Mouse (Mus musculus) ES-E14 (cell line): ENCODE data around the gene Fam120b.

ENCODE experiments used
- CHD2 ChIP-seq: IDR thresholded peaks from 2 replicates; pipeline ENCODE4 v1.6.1; 2014; ENCODE audit warnings: mild to moderate bottlenecking, low read depth, low read length, inconsistent platforms
- HCFC1 ChIP-seq: IDR thresholded peaks from 2 replicates; pipeline ENCODE4 v1.6.1; 2012; ENCODE audit warnings: low read length, inconsistent platforms, borderline replicate concordance; ENCODE audit not compliant: insufficient read depth
- MAFK ChIP-seq: IDR thresholded peaks from 2 replicates; pipeline ENCODE4 v1.6.1; 2014; ENCODE audit warnings: mild to moderate bottlenecking, low read depth, low read length, inconsistent platforms; ENCODE audit not compliant: insufficient read depth
- ZC3H11A ChIP-seq: IDR thresholded peaks from 2 replicates; pipeline ENCODE4 v1.6.1; 2012; ENCODE audit warnings: low read depth, mild to moderate bottlenecking, inconsistent platforms, low read length, borderline replicate concordance
- ZNF384 ChIP-seq: IDR thresholded peaks from 2 replicates; pipeline ENCODE4 v1.6.1; 2012; ENCODE audit warnings: low read depth, low read length, inconsistent platforms

GRCm38 (mm10) chr17:15383360-15383759 lies 12.6 kb upstream of the Fam120b start:
- no peak for TF ChIP-seq CHD2
- no peak for TF ChIP-seq MAFK
- TF ChIP-seq HCFC1: no peak
- TF ChIP-seq ZNF384: no peak
- TF ChIP-seq ZC3H11A: peak; percentile 41; the same call in 1 of the 2 replicates
